Mouse (Mus musculus): ENCODE measurements around the gene Krt76. TPM values are rescaled to one million over a fixed set of nuclear protein-coding genes. Genes with fewer than 3 reads are reported as not detected.
A peak's percentile ranks its signal among the peaks of the same experiment; 100 is the strongest.

The Krt76 gene
- not detected in 2 replicates for polyA plus RNA-seq (2015; fragmentation: Nextera tagmentation; extraction: Ambion mirVana)

DNA sequence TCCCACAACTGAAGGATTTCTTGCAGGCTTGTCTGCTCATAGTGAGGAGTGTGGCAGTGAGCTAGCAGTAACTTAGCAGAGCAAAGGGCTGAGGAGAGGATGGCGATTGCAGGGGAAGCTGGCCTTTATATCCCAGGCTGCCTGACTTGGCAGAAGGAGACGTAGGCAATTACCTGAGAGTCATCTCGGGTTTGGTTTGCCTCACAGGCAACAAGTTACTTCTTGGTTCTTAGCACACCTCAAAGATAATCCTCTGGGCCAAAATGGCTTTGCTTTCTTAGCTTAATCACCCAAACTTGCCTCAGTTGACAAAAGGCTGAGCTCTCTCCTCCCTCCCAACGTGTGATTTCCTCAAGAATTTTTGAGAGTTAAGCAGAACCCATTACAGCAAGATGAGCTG, at the start of gene Krt76:
Gene Krt76, minus strand, starts transcription at position 101 of the 400 bp plus-strand sequence.
- Histone ChIP-seq H3K36me3 (no peaks in the 10 kb centered on the region), H3K9me3 (replicated peaks) (no peaks in the 10 kb centered on the region), H3K4me1 (no peaks in the 10 kb centered on the region), H3K27ac (no peak within 1 kb of the TSS), H3K9ac (no peak within 1 kb of the TSS), H3K4me2 (no peak within 1 kb of the TSS), H3K27me3 (no peaks in the 10 kb centered on the region; the same call in 1 of the 2 replicates), H3K4me3 (replicated peaks) (no peak within 1 kb of the TSS)
- 54% methylated on average over 4 of the region's 4 CpGs for WGBS
- ATAC-seq (replicated peaks; ENCODE audit: low FRiP score) = no peak

DNA sequence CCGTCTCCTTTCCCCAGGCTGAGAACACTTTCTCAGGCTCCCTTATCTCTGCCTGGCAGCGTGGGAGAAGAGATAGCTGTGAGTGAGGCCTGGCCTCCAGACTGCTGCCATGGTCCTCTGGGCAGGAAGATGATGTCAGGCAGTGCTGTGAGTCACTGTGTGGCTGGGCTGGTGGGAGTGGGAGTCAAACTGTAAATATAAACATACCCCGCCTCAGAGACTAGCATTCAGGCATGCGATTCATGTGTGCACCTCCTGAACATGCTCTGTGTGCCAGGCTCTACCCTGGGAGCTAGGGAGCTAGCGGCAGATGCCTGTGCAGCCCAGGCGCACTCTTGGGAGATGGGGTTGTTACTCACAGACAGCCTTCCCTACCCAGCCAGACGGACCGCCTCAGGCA, 49.2 kb upstream of the Krt76 start:
- no peaks in the 10 kb centered on the region for H3K9me3 ChIP-seq (replicated peaks)
- no peak overlapping the region for H3K4me2 ChIP-seq
- H3K27me3 ChIP-seq = no peaks in the 10 kb centered on the region
- H3K27ac ChIP-seq = peak overlapping the region; percentile 32; the same call in 1 of the 2 replicates
- H3K36me3 ChIP-seq = no peaks in the 10 kb centered on the region
- no peak overlapping the region for H3K4me3 ChIP-seq (replicated peaks)
- 29% methylated on average over 8 of the region's 8 CpGs for WGBS
- H3K4me1 ChIP-seq = peaks cover 26% of the 10 kb centered on the region
- H3K9ac ChIP-seq = no peak overlapping the region
- ATAC-seq (replicated peaks; ENCODE audit: low FRiP score) = peak; percentile 57

DNA sequence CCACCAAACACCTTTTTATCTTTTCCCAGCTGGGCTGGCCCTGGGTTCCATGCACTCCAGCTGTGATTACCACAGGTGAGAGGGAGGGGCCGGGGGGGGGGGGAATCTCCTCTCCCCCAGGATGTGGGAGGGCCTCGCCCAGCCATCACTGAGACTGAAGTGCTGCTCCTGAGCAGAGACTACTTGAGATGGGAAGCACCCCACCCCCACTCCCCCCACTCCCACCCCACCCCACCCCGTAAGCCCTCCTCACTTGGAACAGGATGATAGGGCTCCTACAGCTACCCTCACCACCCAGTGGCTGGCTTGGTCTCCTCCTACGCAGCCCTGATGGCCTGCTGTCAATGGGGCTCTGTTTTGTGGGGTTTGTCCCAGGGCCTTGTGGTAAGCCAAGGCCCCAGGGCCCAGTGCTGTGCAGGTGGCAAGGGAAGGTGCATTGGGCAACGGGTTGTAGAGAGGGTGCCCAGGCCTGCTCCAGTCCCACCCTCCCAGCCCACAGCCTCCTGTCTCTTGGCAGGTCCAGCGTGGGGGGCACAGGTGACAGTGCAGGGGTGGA, 47.6 kb upstream of the Krt76 start, which contains the start of gene Krt79:
Gene Krt79, minus strand, starts transcription at position 51 of the 556 bp plus-strand sequence.
- Histone ChIP-seq H3K9me3 (replicated peaks) (no peaks in the 10 kb centered on the region), H3K4me1 (peaks cover 26% of the 10 kb centered on the region), H3K9ac (no peak within 1 kb of the TSS), H3K27ac (0 out of 2 replicates have a peak within 1 kb of the TSS, but pooled peaks have one; percentile 32), H3K4me2 (no peak within 1 kb of the TSS), H3K4me3 (replicated peaks) (no peak within 1 kb of the TSS), H3K27me3 (no peaks in the 10 kb centered on the region), H3K36me3 (no peaks in the 10 kb centered on the region)
- 71% methylated on average over 6 of the region's 6 CpGs for WGBS
- ATAC-seq (replicated peaks; ENCODE audit: low FRiP score) = peak; percentile 16; the same call in 1 of the 2 replicates

DNA sequence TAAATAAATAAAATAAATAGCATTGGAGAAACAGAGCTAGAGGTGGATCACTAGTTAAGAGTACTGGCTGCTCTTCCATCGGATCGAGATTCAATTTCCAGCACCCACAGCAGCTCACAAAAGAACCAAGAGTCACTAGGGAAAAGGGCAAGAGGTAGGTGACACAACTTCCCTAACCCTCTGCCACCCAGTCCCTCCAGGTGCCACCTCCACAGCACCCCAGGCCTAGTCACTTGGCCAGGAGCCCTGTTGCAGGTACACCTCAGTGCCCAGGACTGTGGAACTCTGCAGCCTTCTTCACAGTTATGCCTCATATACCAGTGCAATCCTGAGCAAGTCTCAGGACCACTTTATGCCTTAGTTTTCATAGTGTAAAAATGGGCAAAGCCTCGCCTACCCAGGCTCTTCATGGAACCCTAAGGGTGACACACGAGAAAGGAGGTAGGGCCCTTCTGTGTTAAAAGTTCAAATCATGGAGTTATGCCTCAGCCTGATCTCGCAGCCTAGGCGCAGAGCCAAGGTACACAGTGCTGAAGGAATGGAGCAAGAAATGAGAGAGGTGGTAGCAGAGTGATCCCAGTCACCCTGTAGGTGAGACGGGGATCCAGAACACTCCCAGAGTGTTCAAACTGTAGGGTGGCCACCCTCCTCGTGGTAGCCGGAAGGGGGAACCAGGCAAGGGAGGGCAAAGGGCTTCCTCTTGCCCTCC, 46.0 kb upstream of the Krt76 start:
- Histone ChIP-seq H3K9ac (no peak overlapping the region), H3K4me1 (peaks cover 26% of the 10 kb centered on the region), H3K27me3 (no peaks in the 10 kb centered on the region), H3K9me3 (replicated peaks) (no peaks in the 10 kb centered on the region), H3K4me3 (replicated peaks) (no peak overlapping the region), H3K27ac (no peak overlapping the region), H3K4me2 (no peak overlapping the region), H3K36me3 (no peaks in the 10 kb centered on the region)
- no peak for ATAC-seq (replicated peaks; ENCODE audit: low FRiP score)
- 70% methylated on average over 9 of the region's 9 CpGs for WGBS

DNA sequence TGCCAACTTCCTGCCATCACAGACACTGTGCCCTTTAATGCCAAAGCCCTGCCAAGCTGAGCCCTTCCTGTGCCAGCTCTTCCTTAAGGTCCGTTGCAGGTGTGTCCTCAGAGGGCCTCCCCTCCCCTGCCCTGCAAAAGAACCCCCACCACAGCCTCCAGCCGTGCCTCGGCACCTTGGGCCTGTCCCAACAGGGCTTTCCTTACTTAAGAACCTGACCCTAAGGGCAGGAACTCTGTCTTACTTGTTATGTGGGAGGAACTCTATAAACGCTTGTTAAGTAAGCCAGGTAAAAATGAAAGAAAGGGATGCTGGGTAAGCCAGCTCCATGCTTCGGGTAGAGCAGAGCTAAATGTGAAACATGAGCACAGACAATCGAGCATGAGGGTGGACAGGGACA, 40.3 kb upstream of the Krt76 start:
- Histone ChIP-seq H3K4me3 (replicated peaks) (no peak overlapping the region), H3K27me3 (peaks cover 23% of the 10 kb centered on the region), H3K9me3 (replicated peaks) (no peaks in the 10 kb centered on the region), H3K36me3 (no peaks in the 10 kb centered on the region), H3K4me1 (peaks cover 24% of the 10 kb centered on the region), H3K27ac (no peak overlapping the region), H3K9ac (no peak overlapping the region), H3K4me2 (no peak overlapping the region)
- no peak for ATAC-seq (replicated peaks; ENCODE audit: low FRiP score)
- WGBS = 52% methylated on average over 6 of the region's 6 CpGs

DNA sequence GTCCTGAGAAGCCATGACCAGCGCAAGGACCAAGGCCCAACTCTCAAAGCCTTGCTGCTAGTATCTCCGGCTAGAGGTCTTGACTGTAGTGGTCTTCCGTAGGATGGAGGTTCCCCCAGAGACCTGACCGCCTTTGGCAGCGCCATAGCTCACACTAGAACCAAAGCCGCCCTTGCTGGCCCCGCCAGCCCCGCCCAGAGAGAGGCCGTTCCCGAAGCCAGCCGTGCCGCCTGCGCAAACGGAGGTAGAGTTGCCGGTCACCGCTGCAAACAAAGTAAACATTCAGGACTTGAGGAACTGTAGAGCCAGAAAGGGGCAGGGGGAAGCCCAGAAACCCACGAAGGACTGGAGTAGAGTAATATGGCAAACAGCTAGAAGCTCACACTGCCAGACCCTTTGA, 36.9 kb upstream of the Krt76 start:
- no peaks in the 10 kb centered on the region for H3K9me3 ChIP-seq (replicated peaks)
- no peak overlapping the region for H3K27ac ChIP-seq
- peak overlapping the region; percentile 22; the same call in 1 of the 2 replicates for H3K9ac ChIP-seq
- peaks cover 33% of the 10 kb centered on the region for H3K4me1 ChIP-seq
- peaks cover 23% of the 10 kb centered on the region for H3K27me3 ChIP-seq
- no peaks in the 10 kb centered on the region for H3K36me3 ChIP-seq
- H3K4me3 ChIP-seq (replicated peaks) = peak overlapping the region; percentile 31
- WGBS = 4% methylated on average over 17 of the region's 17 CpGs
- ATAC-seq (replicated peaks; ENCODE audit: low FRiP score) = no peak
- peak overlapping the region; percentile 63 for H3K4me2 ChIP-seq

DNA sequence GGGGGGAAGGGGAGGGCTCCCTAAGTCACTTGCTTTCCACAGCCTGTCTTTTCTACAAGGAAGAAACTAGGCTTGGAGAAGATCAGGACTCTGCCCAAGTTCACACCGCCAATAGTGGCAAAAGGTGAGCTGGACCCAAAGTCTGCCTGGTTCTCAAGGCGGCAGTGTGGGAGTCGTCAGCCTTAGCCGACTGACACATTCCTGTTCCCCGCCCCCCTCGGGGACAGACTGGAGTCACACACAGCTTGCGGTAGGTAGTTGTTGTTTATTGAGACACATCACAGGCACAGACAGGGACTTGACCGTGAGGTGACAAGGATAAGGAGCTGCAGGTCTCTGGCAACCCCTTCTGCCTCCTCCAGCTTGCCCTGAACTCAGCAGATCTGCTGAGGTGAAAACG, 36.4 kb upstream of the Krt76 start:
- H3K4me3 ChIP-seq (replicated peaks) = no peak overlapping the region

DNA sequence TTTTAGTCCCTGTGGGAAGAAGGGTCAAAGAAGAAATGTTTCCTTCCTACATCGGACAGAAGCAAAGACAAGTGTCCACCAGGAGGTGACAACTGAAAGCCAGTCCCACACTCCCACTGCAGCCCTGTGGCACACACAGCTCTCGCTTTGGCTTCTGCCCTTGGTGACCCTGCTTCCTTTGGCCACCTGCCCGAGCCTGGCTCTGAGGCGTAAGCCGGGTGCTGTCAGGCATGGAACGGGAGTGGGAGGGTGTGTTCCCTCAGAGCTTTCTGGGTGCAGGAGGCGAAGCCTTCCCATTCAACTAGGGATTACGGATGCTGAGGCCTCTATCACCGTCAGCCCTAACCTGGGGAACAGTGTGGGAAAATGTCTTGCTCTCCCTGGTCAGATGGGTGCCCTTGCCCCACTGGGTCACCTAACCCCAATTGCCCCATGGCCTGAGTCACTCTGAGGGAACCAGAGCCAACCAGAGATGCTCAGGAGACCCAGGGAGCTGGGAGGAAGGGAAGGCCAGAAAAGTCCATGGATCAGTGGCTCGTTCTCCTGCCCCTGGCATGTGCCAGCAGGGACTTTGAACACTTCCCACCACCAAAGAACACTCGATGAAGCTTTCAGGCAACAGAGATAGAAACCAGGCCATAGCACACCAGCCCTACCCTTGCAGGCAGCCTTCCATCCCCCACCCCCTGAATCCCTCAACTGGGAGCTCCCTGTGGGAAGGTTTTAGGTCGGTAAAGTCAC, 34.8 kb upstream of the Krt76 start:
- peak; percentile 43; the same call in 1 of the 2 replicates for ATAC-seq (replicated peaks; ENCODE audit: low FRiP score)

More for the DNA sequence above, 36.4 kb upstream of the Krt76 start:
- Histone ChIP-seq H3K9ac (no peak overlapping the region), H3K4me2 (peak overlapping the region; percentile 63), H3K27ac (no peak overlapping the region), H3K27me3 (peaks cover 23% of the 10 kb centered on the region), H3K36me3 (no peaks in the 10 kb centered on the region), H3K9me3 (replicated peaks) (no peaks in the 10 kb centered on the region), H3K4me1 (peaks cover 33% of the 10 kb centered on the region)
- ATAC-seq (replicated peaks; ENCODE audit: low FRiP score) = no peak
- 10% methylated on average over 9 of the region's 9 CpGs for WGBS

DNA sequence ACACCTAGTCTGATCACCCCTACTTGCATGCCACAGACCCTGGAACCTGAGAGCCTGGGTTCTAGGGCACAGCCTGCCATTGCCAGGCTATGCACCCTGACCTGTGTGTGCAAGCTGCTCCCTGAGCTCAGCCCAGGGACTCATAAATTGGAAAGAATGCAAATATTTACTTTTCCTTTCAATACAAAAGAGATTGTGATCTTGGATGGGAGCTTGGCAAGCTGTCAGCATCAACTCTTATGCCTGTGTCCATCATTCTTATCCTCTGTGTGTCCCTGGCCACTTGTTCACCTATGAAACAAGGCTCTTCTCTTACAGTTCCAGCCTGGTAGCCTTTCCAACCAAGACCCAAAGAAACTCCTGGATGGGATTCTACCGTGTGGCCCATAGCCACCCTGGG, 32.3 kb upstream of the Krt76 start:
- Histone ChIP-seq H3K4me2 (no peak overlapping the region), H3K4me3 (replicated peaks) (no peak overlapping the region), H3K36me3 (no peaks in the 10 kb centered on the region), H3K4me1 (peaks cover 25% of the 10 kb centered on the region), H3K27me3 (peaks cover 8% of the 10 kb centered on the region), H3K9ac (no peak overlapping the region), H3K9me3 (replicated peaks) (no peaks in the 10 kb centered on the region), H3K27ac (no peak overlapping the region)
- 89% methylated on average over 1 of the region's 1 CpGs for WGBS
- no peak for ATAC-seq (replicated peaks; ENCODE audit: low FRiP score)

More for the DNA sequence above, 34.8 kb upstream of the Krt76 start:
- H3K9me3 ChIP-seq (replicated peaks) = no peaks in the 10 kb centered on the region
- WGBS = 47% methylated on average over 12 of the region's 12 CpGs
- H3K27me3 ChIP-seq = peaks cover 23% of the 10 kb centered on the region
- H3K4me2 ChIP-seq = no peak overlapping the region
- peak overlapping the region; percentile 4; the same call in 1 of the 2 replicates for H3K27ac ChIP-seq
- peaks cover 33% of the 10 kb centered on the region for H3K4me1 ChIP-seq
- no peak overlapping the region for H3K9ac ChIP-seq
- H3K4me3 ChIP-seq (replicated peaks) = no peak overlapping the region
- no peaks in the 10 kb centered on the region for H3K36me3 ChIP-seq

DNA sequence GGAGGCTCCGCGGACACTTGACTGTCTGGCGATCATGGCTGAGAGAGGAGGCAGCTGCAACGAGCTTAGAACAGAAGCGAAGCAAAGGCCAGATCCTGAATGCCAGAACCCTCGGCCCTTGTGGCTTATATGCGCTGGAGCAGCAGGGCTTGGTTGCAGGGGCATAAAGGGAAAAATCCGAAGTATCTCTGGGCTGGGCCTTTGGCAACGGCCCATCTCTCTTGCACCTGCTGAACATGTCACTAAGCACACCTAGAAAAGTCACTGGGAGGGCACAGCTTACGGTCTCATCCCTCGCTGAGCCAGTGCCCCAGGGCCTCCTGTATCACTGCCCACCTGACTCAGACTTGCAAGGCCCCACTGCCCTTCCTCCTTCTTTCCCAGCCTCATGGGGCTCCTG, 31.9 kb upstream of the Krt76 start, which contains the start of gene Krt4:
Gene Krt4, minus strand, starts transcription at position 101 of the 400 bp plus-strand sequence.
- Histone ChIP-seq H3K4me2 (no peak within 1 kb of the TSS), H3K36me3 (no peaks in the 10 kb centered on the region), H3K27ac (no peak within 1 kb of the TSS), H3K4me1 (peaks cover 21% of the 10 kb centered on the region), H3K27me3 (peaks cover 4% of the 10 kb centered on the region; the same call in 1 of the 2 replicates), H3K9ac (no peak within 1 kb of the TSS), H3K4me3 (replicated peaks) (no peak within 1 kb of the TSS), H3K9me3 (replicated peaks) (no peaks in the 10 kb centered on the region)
- WGBS = 82% methylated on average over 11 of the region's 11 CpGs
- ATAC-seq (replicated peaks; ENCODE audit: low FRiP score) = no peak

DNA sequence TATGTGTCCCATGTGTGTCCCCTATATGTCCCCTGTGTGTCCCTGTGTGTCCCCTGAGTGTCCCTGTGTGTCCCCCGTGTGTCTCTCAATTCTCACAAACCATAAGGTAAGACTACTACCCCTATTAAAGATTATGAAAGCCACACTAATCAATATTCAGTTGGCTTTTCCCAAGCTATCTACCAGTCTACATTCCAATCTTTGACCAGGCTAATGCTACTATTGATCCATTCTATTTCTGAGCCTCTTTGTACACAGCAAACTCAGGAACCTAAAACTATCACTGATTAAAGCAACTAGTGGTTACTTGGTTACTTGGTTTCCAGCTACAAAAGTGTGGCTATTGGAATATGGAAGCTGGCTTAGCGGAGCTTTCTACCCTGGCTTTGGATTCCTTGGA, 29.6 kb upstream of the Krt76 start:
- WGBS = 91% methylated on average over 2 of the region's 2 CpGs

DNA sequence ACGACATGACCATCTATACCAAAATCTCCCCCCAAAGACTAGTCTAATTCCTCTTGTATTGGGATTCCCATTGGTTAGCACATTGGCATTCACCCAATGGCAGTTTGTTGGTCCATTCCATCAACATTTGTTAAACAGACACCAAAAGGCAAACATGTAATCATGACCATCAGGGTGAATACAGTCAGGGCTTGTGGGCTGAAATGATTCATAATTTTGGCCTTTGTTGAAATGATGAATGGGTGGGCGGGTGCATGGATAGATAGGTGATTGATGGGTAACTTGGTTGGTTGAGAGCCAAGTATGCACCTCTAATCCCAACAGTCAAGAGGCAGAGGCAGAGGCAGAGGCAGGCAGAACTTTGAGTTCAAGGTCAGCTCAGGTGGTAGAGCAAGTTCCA, 23.4 kb upstream of the Krt76 start:
- Histone ChIP-seq H3K4me3 (replicated peaks) (no peak overlapping the region), H3K9me3 (replicated peaks) (no peaks in the 10 kb centered on the region), H3K27me3 (peaks cover 7% of the 10 kb centered on the region; the same call in 1 of the 2 replicates), H3K4me2 (no peak overlapping the region), H3K4me1 (peaks cover 6% of the 10 kb centered on the region; the same call in 1 of the 2 replicates), H3K36me3 (no peaks in the 10 kb centered on the region), H3K9ac (no peak overlapping the region), H3K27ac (no peak overlapping the region)
- no peak for ATAC-seq (replicated peaks; ENCODE audit: low FRiP score)
- 70% methylated on average over 2 of the region's 2 CpGs for WGBS

More for the DNA sequence above, 29.6 kb upstream of the Krt76 start:
- no peaks in the 10 kb centered on the region for H3K9me3 ChIP-seq (replicated peaks)
- no peak overlapping the region for H3K4me2 ChIP-seq
- H3K4me1 ChIP-seq = peaks cover 2% of the 10 kb centered on the region
- H3K27me3 ChIP-seq = no peaks in the 10 kb centered on the region
- ATAC-seq (replicated peaks; ENCODE audit: low FRiP score) = no peak
- H3K27ac ChIP-seq = no peak overlapping the region
- no peaks in the 10 kb centered on the region for H3K36me3 ChIP-seq
- no peak overlapping the region for H3K4me3 ChIP-seq (replicated peaks)
- H3K9ac ChIP-seq = no peak overlapping the region

Measured in kidney, embryonic 15.5 days (tissue).